Mouse (Mus musculus): Measurements from ENCODE around the gene Mfsd14a.
"Not testable (repeated sequence)": the region's sequence is repeated elsewhere in the genome, so short reads cannot be mapped to it uniquely, and the experiment has no call there.

Gene Mfsd14a

DNA sequence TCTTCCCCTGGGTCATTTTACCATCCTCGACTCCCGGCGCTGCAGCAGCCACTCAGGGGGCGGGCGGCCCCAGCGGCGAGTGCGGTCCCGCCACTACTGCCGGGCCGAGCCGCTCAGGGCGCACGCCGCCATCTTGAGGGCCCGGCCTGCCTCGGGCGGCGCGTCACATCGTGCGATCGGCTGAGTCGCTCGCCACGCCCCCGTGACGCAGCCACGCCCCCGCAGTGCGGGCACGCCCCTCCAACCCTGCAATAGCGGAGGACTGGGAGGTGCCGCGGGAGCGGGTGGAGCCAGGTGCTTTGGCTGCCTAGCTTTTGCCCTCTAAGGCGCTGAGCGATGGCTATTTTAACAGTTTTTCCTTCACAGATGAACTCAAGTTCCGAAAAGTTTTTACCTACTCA, at the start of gene Mfsd14a:
Gene Mfsd14a, minus strand, starts transcription at position 215 of the 401 bp plus-strand sequence.
- DNase-seq (ENCODE audit: low read depth, low spot score): peak; percentile 83

DNA sequence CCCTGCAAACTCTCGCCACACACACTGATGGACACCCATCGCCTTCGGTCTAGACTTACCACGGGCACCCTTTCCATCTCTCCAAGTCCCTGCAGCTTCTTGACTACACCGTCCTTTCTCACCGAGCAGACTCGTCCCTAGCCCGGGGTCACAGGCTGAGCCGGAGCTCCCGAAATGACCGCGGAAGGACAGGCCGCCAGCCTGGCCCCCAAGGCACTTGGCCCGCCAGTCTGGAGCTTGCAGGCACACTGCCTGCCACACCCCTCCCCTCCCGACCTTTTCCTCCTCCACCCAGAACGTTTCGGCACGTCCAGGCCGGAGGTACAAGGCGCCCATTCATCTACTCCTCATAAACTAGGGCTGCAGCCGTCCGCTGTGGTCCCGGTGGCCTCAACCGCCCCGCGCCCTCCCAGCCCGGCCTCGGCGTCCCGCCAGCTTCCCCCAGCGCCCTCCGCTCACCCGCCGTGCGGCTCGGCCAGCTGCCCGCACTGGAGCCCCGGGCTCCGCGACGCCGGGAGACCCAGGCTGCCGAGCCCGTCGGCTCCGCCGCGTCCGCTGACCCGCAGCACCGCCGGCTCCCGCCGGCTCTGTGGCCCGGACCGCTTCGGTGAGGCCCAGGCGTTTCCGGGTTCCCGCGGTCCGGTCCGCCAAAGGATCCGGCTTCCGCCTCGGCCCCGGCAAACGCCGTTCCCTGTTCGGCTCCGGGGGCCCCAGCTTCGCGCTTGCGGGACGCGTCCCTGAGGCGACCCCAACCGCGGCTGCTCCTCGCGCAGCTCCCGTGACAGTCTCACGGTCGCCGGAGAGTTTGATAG, 49.4 kb upstream of the Mfsd14a start:
- peak; percentile 47 for DNase-seq (ENCODE audit: low read depth, low spot score)

DNA sequence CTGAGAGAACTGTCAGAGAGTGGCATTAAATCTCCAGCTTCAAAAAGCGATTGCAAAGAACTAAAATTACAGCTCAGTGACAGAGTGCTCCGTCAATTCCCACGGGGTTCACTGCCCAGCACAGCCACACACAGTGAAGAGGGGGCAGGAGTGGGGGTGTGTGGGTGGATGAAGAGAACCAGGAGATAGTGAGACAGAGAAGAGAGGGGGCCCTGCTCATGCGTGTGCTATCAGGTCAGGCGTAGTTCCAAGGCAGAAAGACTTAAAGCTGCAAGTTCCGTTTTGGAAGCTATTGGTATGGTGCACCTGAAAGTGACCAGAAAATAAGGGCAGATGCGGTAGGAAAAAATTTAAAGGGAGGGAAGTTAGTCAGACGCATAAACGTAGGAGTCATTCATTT, 48.5 kb upstream of the Mfsd14a start:
- no peak for DNase-seq (ENCODE audit: low read depth, low spot score)

DNA sequence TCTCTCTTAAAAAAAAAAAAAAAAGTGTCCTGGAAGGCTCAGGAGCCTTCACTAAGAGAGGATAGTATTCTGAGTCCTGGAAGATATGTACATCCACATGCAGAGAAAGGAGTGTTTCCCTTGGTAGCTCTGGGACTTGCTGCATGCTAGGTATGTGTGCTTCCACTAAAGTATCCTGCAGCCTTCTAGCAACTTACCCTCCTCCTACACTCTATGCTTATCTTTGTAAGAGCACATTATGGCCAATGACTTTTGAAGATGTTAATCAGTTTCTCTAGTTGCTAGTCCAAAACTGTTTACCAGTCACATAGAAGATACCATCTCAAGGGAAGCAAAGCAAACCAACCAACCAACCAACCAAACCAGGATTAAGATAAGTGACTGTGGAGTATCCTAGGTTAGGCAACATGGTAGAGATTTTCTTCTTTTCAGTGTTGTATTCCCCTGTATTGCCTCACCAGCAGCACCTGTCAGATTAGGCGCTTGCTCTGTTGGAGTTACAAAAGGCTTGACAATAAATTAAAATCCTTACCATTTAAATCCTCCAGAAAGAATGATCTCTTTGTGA, 43.2 kb upstream of the Mfsd14a start:
- DNase-seq (ENCODE audit: low read depth, low spot score): no peak

DNA sequence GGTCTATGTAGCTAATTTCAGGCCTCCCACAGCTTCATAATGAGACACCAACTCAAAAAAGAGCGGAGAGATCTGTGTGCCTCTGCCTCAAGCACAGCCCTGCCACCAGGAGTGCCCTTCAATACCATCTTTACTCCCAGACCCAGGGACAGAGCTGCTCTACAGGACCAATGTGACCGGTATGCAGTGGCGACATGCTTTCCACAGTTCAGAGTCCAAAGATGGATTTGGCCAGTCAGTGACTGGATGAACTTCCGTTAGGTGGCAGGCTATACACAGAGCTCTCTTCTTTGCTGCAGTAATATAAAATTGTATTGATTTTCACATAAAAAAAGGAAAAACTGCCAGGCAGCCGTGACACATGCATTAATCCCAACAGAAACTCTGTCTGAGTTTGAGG, 41.4 kb upstream of the Mfsd14a start:
- no peak for DNase-seq (ENCODE audit: low read depth, low spot score)

DNA sequence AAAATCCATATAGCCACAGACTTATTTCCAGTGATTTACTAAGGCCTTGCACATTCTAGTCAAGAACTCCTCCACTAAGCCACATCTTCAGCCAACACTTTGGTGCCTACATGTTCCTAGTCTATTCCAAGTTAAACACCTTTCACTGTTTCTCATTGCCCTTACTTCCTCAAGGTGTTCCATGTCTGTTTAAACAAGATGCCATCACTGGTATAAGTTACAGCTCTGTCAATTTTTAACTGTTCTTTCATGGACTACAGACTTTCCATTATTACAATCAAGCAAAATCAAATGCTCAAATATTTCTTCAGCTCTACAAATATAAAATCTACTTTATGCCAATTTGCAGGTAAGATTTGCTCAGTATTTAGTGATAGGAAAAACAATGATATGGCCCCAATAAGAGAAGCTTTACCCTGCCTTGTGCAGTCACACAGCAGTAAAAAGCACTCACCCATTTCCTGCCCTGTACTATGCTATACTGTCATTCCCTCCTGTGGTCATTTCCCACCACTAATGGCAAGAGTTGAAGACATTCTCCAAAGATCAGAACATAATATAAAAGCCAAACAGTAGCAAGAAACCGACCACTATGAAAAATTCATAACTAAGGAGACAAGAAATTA, 40.3 kb upstream of the Mfsd14a start:
- DNase-seq (ENCODE audit: low read depth, low spot score): no peak

DNA sequence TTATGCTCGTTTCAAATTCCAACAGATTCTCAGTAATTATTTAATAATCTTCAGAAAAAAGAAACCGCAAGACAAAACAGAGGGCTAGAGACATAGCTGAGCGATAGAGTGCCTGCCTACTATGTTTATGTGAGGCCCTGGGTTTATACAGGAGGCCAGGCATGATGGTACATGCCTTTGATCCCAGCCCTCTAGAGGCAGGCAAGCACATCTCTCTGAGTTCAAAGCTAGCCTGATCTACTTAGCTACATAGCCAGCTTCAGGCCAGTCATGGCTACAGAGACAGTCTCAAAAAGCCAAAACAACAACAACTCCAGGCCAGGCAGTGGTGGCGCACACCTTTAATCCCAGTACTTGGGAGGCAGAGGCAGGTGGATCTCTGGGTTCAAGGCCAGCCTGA, 39.1 kb upstream of the Mfsd14a start:
- DNase-seq (ENCODE audit: low read depth, low spot score): no peak

DNA sequence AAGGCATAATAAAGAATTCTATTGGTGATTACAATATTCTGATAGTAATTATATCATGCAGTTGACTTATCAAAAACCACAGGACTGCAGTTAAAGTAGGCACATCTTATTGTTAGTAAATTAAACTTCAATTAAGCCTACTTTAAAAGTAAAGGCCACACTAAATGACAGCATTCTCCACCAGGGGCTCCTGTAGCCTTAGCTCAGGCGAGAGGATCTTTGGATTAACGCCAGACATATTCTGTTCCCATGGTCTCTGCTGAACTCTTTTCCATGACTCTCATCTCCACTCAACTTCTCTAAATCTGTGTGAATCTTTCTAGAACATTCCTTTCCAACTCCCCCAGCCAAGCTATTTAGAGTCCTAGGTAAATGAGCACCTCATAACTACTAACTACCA, 36.3 kb upstream of the Mfsd14a start:
- DNase-seq (ENCODE audit: low read depth, low spot score): no peak

DNA sequence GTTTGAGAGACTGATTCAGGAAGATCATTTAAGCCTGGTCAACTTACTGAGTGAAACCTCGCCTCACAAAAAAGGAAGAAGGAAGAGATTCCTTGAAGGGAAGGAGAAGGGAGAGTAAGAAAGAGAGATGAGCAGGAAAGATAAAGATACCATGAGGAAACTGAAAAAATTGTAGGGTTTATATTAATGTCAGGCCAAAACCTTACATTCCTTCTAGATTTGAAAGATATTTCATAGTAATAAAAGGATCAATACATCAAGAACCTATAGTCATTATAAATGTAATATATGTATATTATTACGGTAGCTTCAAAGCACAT, 33.1 kb upstream of the Mfsd14a start:
- DNase-seq (ENCODE audit: low read depth, low spot score): no peak

DNA sequence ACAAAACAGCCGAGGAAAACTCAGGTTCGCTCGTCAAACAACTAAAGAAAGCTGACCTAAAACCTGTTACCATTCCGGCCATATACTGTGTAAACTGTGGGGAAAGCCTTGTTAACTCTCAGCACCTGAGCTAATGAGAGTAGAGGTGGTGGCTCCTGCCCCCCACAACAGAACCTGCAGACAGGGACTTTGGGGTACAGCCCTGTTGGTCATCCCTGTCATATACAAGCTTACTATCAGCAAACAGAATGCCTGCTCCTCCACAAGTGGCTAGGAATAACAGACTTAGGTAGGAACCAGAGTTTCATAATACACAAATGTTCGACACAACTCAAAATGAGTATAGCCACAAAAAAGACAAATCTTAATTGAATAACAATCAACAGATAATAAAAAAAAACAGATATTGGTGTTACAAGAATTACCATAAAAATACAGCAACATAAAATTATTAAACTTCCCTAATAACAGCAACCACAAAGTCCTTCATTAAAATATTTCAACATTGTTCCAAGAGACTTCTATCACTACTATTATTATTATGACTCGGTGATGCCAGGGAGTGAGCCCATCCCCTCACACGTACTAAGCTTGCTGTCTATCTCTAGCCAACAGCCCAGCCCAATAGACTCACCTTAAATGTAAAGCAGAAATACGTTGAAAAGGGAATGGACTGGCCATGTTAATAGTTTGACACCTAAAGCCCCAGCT, 32.6 kb upstream of the Mfsd14a start:
- DNase-seq (ENCODE audit: low read depth, low spot score): no peak

DNA sequence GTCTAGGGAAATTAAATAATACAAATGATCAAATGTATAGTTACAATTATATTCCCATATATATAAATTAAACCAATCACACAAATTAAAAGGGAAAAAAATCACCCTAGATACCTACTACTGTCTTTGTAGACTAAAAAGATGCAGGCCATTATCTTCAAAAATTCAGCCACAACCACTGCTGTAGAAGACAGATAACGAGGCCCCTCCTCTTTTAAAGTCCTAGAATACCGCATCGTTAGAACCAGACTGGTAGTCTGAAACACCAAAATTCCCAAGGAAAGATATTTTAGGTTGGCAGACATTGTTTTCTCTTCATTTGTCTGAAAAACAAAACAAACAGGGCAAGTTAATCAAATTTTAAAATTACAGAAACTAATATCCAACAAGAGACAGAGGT, 31.8 kb upstream of the Mfsd14a start:
- no peak for DNase-seq (ENCODE audit: low read depth, low spot score)

DNA sequence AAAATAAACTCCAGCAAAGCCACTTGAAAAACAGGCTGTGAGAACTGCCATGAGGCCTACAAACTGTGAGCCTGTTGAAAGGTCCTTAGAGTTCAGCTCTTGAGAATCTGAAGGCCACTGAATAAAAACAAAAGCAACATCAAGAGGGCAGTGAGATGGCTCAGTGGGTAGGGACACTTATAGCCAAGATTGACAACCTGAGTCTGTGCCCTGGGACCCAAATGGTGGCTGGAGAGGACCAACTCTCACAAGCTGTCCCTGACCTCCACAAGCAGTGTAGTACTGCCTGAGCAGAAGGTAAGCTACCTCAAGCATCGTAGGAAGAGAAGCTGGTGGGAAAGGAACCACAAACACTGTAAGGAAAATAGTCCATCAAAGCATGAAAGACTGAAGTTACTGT, 18.7 kb upstream of the Mfsd14a start, which contains the start of gene Gm43191:
Gene Gm43191, minus strand, starts transcription at position 101 of the 400 bp plus-strand sequence.
- no peak for DNase-seq (ENCODE audit: low read depth, low spot score)

DNA sequence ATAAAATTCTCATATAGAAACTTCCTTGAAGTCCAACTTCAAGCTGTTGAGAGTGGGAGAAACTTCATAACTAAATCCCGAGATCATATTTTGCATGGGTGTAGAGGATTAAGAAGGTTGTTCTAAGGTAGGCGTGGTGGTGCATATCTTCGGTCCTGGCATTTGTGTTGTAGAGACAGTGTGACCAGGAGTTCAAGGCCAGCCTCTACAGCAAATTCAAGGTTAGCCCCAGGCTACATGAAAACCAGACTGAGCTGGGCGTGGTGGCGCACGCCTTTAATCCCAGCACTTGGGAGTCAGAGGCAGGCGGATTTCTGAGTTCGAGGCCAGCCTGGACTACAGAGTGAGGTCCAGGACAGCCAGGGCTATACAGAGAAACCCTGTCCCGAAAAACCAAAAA, 1.8 kb upstream of the Mfsd14a start:
- not testable (repeated sequence) for DNase-seq (ENCODE audit: low read depth, low spot score)

DNA sequence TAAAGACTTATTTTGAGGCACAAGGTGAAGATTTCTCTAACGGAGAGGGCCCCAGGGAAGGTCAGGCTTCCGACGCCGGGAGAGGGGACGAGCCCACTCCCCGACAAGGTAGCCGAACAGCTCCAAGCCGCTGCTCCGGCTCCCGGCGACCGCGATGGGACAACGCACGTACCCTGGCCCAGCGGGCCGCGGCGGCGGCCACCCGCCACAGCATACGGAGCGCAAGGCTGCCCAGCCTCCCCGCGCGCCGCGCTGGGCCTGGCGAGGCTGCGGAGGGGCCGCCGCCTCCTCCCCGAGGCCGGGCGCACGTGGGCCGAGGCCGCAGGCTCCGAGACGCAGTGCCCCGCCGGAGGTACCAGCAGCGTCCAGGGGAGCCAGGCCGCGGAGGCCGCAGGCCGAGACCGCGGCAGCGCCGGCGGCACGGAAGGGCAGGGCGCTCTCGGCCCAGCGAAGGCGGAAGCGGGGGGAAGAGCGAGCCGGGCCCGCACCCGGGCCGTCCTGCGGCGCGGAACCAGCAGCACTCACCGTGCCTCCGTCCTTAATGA, 535 bp downstream of the Mfsd14a start:
- no peak for DNase-seq (ENCODE audit: low read depth, low spot score)

DNA sequence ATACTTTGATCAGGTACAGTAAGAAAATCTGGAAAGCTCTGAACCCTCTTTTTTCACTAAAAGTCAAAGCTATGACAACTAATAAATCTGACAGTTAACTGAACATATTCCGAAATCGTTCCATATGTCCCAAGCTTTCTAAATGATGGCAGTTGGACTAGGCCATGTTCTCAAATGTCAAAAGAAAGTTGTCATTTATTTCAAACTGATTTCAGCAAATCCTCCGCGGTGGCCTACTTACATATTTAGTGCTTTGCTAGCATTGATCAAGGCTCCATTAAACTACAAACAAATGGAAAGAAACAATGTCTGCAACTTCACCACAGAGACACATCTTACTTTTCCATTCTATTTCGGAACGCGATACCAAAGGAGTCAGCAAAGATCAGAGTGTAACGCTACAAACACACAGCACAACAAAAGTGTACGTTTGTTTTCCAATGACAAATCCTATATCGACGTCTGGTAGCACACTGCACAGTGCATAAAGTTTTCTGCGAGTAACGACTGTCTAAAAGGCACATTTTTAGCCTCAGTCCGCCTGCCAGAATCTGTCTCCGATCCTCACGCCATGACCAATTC, 1.1 kb downstream of the Mfsd14a start:
- no peak for DNase-seq (ENCODE audit: low read depth, low spot score)

DNA sequence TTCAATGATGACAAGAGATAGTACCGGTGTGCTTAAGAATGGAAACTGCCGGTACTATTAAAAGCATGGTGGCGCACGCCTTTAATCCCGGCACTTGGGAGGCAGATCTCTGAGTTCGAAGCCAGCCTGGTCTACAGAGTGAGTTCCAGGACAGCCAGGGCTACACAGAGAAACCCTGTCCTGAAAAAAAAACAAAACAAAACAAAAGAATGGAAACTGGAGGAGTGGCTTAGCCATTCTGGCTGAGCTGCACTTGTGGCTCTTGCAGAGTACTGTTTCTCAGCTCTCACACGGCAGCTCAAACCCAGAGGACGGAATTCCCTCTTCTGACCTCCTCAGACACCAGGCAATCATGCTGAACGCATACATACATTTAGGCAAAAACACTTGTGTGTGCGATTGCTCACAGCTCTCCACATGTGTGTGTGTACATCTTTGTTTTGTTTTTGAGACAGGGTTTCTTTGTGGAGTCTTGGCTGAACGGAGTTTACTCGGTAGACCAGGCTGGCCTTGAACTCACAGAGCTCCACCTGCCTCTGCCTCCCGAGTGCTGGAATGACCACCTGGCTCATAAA, 2.5 kb downstream of the Mfsd14a start:
- no peak for DNase-seq (ENCODE audit: low read depth, low spot score)

DNA sequence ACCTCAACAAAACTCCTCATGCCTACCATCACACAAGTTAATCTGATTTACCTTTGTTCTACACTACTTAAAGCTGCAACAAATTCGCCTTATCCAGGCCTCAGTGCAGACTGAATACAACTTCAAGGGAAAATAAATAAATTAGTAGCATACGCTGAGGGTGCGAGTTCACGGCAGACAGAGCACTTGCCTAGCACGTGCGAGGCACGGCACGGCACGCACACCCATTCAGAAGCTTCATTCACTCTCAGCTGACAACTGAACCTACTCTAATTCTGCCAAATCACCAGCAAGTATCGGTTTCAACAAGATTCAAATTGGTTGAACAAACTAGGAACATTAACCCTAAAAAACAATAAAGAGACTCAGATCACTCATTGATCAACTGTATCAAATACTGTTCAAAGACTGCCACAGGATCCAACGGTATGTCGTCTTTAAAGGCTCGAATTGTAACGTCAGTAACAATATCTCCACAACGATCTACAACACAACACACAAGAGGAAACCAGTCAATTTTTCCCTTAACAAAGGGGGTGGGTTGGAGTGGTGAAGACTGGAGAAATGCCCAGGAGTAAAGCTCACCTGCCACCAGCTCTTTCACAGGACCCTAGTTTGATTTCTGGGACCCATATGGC, 3.4 kb downstream of the Mfsd14a start:
- DNase-seq (ENCODE audit: low read depth, low spot score): no peak

DNA sequence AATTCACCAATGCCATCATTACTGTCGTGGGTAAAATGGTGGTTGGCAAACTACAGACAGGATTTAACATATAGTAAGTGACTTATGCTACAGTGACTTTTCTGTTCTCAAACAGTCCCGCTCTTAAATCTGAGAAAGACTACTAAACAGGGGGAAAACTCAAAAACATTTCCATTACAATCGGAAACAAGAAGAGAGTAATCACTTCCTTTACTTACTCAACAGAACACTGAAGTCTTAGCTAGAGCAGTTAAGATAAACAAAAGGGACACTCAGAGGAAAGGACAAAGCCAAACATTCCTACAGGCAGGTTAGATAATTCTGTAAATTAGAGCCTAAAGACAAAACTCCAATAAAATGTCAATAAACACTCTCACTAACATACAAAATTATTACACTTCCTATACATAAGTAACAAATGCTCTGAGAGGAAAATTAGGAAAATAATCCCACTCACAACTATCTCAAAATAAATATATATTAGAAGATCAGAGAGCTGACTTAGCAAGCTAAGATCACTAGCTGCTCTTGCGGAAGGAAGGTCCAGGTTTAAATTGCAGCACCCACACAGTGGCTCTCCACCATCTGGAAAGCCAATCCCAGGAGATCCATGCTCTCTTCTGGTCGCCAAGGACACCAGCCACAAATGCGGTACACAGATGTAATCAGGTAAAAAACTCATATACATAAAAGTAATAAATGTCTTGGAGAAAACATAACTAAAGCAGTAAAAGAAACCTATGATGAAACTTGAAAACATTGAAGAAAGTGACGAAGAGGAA, 6.1 kb downstream of the Mfsd14a start:
- no peak for DNase-seq (ENCODE audit: low read depth, low spot score)

DNA sequence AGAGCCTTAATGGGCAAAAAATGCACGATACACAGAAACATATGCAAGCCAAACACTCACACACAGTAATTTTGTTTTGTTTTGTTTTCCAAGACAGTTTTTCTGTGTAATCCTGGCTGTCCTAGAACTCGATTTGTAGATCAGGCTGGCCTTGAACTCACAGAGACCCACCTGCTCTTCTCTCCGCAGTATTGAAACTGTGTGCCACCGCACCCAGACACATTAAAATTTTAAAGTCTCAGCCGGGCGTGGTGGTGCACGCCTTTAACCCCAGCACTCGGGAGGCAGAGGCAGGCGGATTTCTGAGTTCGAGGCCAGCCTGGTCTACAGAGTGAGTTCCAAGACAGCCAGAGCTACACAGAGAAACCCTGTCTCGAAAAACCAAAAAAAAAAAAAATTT, 8.4 kb downstream of the Mfsd14a start:
- not testable (repeated sequence) for DNase-seq (ENCODE audit: low read depth, low spot score)

DNA sequence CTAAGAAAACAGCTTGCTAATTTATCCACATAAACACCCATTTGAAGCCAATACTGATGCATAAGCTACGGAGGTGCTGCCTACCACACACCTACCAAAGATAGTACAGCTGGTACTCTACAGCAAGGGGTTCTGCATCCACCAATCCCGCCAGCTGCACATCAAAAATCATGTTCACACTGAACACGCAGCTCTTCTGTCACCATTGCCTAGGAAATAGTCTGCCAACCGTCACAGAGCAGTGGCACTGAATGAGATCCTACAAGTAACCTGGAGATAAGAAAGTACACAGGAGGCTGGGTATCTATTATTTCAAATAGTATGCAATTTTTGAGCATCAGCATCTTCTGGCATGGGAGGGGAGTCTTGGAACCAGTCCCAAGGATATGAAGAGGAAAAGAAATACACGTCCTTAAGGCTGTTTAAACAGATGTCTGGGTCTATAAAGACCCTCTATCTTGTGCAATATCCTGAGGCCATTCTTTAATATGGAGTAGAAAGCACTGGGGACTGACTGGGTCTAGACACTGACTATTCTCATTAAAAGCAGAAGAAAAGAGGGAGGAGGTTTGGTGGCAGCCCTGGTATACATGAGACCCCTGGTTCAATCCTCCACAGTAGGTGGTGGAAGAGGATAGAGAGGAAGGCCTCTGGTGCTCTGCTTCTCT, 9.1 kb downstream of the Mfsd14a start:
- no peak for DNase-seq (ENCODE audit: low read depth, low spot score)

Data from retina, adult 2 months (tissue).